Mouse (Mus musculus) kidney, postnatal 0 days (tissue): ENCODE measurements at regions not wholly inside any gene's neighbourhood (a gene's known extent, or its start where the extent isn't known, plus 50 kb on each side); places are given as distances from the start of the nearest gene placed in this dataset.

Source experiments
- ATAC-seq: fragments of 200-750 bp; cut with Nextera tagmentation; replicated peaks from 2 replicates; pipeline ENCODE4 v1.8.0; 2017; ENCODE audit warnings: low read depth, moderate number of reproducible peaks, moderate TSS enrichment, moderate library complexity; ENCODE audit not compliant: low FRiP score
- DNase-seq: peaks from one replicate; pipeline ENCODE4 v3.0.0-alpha.2; 2016; ENCODE audit warnings: low spot score
- H3K27ac ChIP-seq: fragments of 300-500 bp; sonication (generic); 2 replicates; pipeline ENCODE4 v1.5.1; 2014; ENCODE audit warnings: mild to moderate bottlenecking
- H3K27me3 ChIP-seq: fragments of 300-500 bp; sonication (generic); 2 replicates; pipeline ENCODE4 v1.6.1; 2014; ENCODE audit warnings: low read length, mixed read lengths; ENCODE audit not compliant: insufficient read depth
- H3K36me3 ChIP-seq: fragments of 300-500 bp; sonication (generic); 2 replicates; pipeline ENCODE4 v1.6.1; 2014; ENCODE audit warnings: low read length, mixed read lengths; ENCODE audit not compliant: insufficient read depth
- H3K4me1 ChIP-seq: fragments of 300-500 bp; sonication (generic); replicated peaks from 2 replicates; pipeline ENCODE4 v1.6.1; 2014; ENCODE audit warnings: antibody characterized with exemption, low read length, mixed read lengths; ENCODE audit not compliant: insufficient read depth
- H3K4me2 ChIP-seq: fragments of 300-500 bp; sonication (generic); 2 replicates; pipeline ENCODE4 v1.6.1; 2014; ENCODE audit warnings: mild to moderate bottlenecking, low read length, moderate library complexity, mixed read lengths
- H3K4me3 ChIP-seq: fragments of 300-500 bp; sonication (generic); replicated peaks from 2 replicates; pipeline ENCODE4 v1.5.1; 2014; ENCODE audit warnings: low read depth, low read length
- H3K9ac ChIP-seq: fragments of 300-500 bp; sonication (generic); 2 replicates; pipeline ENCODE4 v1.6.1; 2014; ENCODE audit warnings: low read depth, low read length
- H3K9me3 ChIP-seq: fragments of 300-500 bp; sonication (generic); replicated peaks from 2 replicates; pipeline ENCODE4 v1.6.1; 2016; ENCODE audit warnings: low read length, inconsistent platforms, mixed read lengths
- CTCF ChIP-seq: IDR thresholded peaks from 2 replicates; pipeline ENCODE4 v1.5.1; 2016; ENCODE audit warnings: antibody characterized with exemption, low read depth, mild to moderate bottlenecking, moderate library complexity
- WGBS: fragments of 180-500 bp; shearing (Covaris S2); extraction: QIAGEN DNeasy Blood & Tissue Kit; methylation state at CpG from one replicate; pipeline ENCODE4 v1.1.7; 2014; 5-methylcytosine and 5-hydroxymethylcytosine counted together

DNA sequence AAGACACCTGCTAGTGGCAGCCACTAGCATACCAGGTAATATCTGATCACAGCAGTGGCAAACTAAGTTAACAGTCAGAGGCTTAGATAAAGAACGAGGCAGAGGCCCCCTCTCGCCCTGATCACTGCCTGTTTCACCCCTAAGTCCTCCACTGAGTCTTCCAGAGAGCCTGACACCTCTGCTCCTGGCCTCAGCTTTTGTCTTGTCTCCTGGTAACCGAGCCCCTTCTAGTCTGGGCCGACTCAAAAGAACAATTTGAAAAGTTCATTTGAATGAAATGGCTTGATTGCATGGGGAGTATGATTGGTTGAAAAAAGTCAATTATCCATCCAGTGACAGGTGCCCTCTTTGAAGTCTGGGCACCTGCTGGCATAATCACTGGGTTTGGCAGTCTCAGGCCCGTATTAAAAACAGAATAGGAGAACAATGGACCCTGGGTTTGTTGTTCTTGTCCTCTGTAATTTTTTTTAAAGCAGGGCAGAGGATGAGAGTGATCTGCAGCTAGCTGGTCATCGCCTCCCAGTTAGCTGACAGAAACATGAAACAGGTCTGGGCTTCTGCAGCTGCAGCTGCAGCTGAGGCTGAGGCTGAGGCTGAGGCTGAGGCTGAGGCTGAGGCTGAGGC is 289.8 kb upstream of the Slco3a1 start:
- Histone ChIP-seq H3K9ac (no peak overlapping the region), H3K9me3 (no peaks in the 10 kb centered on the region), H3K4me1 (no peaks in the 10 kb centered on the region), H3K4me3 (no peak overlapping the region), H3K27ac (no peak overlapping the region), H3K36me3 (no peaks in the 10 kb centered on the region), H3K4me2 (no peak overlapping the region), H3K27me3 (no peaks in the 10 kb centered on the region)
- TF ChIP-seq CTCF: no peak
- DNase-seq (no peak), ATAC-seq (no peak)
- WGBS: 28% methylated on average over 6 of the region's 6 CpGs

DNA sequence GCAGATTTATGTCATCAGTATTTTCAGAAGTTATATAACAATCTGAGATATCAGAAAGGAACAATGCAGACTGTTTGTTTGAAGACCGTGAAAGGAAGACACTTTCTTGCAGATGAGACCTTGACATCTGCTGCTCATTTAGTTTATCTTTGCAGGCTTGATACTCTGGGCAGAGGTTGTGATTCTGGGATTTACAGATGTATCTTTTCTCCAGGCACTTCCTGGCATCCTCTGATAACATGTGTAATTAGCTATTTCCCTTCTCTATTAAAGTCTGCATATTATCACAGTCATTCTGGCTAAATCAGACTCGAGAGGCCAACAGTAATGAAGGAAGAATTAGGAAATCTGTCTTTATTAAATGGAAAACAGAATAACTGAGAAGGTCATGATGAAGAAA is 268.7 kb upstream of the Slco3a1 start:
- no peak for DNase-seq
- H3K4me1 ChIP-seq: no peaks in the 10 kb centered on the region
- H3K27ac ChIP-seq: no peak overlapping the region
- no peak for TF ChIP-seq CTCF
- ATAC-seq: no peak
- no peaks in the 10 kb centered on the region for H3K9me3 ChIP-seq
- no peak overlapping the region for H3K9ac ChIP-seq
- no peak overlapping the region for H3K4me2 ChIP-seq
- no peaks in the 10 kb centered on the region for H3K27me3 ChIP-seq
- WGBS: 60% methylated on average over 2 of the region's 2 CpGs
- no peaks in the 10 kb centered on the region for H3K36me3 ChIP-seq
- no peak overlapping the region for H3K4me3 ChIP-seq

DNA sequence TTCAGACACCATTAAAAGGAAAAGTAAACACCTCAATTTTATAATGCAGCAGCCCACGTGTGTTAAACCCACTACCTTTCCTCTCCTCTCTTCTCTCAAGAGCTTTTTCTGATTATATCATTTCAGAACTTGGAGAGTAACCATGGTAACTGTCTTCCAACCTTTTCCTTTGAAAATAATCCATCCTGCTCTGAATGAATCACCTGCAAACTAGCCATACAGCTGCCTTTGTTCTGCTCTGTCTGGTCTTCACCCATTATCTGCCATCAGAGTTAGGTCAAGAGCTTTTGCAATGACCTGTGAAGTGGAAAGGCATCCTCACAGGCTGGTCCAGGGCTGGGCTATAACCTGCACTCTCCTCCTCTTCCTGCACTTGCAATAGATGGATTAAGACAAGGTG is 238.7 kb upstream of the Slco3a1 start:
- Histone ChIP-seq H3K4me1 (no peaks in the 10 kb centered on the region), H3K36me3 (no peaks in the 10 kb centered on the region), H3K4me3 (no peak overlapping the region), H3K27ac (no peak overlapping the region), H3K4me2 (no peak overlapping the region), H3K27me3 (no peaks in the 10 kb centered on the region), H3K9ac (no peak overlapping the region), H3K9me3 (no peaks in the 10 kb centered on the region)
- TF ChIP-seq CTCF: no peak
- DNase-seq: no peak
- WGBS: 44% methylated on average over 1 of the region's 1 CpGs
- ATAC-seq: no peak

DNA sequence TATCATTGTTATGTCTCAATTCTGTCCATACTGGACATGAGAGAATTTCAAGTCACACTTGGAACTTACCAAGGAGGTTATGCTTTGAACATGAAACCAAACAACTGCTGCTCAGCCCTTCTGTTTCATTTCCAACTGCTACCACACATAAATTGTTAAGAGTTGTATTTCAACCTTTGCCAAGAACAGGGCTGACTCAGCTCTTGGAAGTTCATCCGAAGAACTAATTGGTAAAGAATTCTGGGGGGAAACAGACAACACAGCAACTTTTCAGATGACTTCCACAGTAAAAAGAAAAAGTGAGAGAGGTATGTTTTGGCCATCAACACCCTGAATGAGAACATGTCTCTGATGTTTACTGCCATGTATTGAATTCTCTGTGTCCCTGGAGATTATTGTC is 234.1 kb upstream of the Slco3a1 start:
- WGBS: 51% methylated on average over 1 of the region's 1 CpGs
- Histone ChIP-seq H3K4me1 (no peaks in the 10 kb centered on the region), H3K9ac (no peak overlapping the region), H3K9me3 (no peaks in the 10 kb centered on the region), H3K36me3 (no peaks in the 10 kb centered on the region), H3K4me2 (no peak overlapping the region), H3K27me3 (no peaks in the 10 kb centered on the region), H3K4me3 (no peak overlapping the region), H3K27ac (no peak overlapping the region)
- DNase-seq: peak; percentile 21
- no peak for ATAC-seq
- TF ChIP-seq CTCF: no peak

DNA sequence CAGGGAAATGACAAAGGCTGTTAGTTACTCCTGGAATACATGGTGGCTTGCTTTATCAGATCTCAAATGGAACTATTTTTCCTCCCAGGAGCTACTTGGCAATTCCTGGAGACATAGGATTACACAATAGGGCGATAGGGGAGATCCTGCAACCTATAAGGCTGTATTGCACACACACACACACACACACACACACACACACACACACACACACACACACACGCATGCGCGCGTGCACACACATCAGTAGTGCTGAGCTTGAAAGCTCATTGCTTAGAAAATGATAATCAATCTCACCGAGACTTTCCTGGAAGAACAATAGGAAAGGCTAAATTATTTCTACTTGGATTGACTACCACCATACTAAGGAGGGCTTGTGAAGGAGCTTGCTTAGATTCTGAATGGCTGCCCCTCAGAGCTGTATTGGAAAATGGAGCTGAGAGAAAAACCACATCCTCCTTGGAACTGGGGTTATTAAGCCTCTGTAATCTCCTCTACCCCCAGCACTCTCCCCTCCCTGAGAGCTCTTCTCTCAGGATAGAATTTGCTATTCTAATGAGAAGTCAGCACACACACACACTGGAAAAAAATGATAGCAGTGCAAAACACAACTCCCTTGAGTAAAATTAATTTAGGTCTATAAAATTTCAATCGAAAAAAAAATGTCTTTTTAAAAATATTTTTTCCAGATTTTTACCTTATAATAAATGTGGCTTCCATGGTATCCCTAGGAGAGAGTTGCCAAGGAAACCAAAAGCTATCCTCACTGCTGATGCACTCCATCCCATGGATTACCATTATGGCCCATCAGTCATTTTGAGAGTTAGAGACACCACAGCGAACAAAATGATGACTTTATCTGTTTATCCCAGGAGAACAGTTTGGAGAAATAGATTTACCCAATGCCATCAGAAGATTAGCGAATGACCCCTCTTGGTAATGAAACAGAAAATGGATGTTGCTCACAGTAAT is 217.1 kb upstream of the Slco3a1 start:
- 93% methylated on average over 9 of the region's 9 CpGs for WGBS
- Histone ChIP-seq H3K4me3 (no peak overlapping the region), H3K9ac (no peak overlapping the region), H3K27me3 (no peaks in the 10 kb centered on the region), H3K4me2 (no peak overlapping the region), H3K9me3 (no peaks in the 10 kb centered on the region), H3K36me3 (no peaks in the 10 kb centered on the region), H3K27ac (no peak overlapping the region), H3K4me1 (no peaks in the 10 kb centered on the region)
- DNase-seq (no peak), ATAC-seq (no peak)
- TF ChIP-seq CTCF: no peak

DNA sequence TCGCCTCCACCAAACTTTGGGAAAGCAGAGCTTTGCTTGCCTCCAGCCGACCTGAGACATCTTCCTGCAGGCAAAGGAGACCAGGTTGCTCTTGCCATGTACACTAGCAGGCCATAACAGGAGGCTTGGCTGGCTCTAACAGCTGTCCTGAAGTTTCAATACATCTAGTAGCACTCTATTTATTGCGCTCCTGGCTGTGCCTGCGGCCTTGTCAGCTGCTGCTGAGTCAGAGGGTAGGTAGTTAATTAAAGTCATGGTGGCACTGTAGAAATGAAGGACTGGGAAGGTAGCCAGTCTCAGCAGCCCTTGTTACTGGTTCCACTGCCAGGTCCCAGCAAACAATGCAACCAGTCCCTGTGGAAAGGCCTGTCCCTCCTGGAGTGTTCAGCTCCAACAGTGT is 212.0 kb upstream of the Slco3a1 start:
- no peak for ATAC-seq
- H3K36me3 ChIP-seq: no peaks in the 10 kb centered on the region
- TF ChIP-seq CTCF: no peak
- H3K9me3 ChIP-seq: no peaks in the 10 kb centered on the region
- H3K4me1 ChIP-seq: no peaks in the 10 kb centered on the region
- no peak overlapping the region for H3K4me3 ChIP-seq
- H3K27ac ChIP-seq: no peak overlapping the region
- 85% methylated on average over 4 of the region's 4 CpGs for WGBS
- H3K27me3 ChIP-seq: no peaks in the 10 kb centered on the region
- H3K4me2 ChIP-seq: no peak overlapping the region
- H3K9ac ChIP-seq: no peak overlapping the region
- DNase-seq: no peak
